Mouse (Mus musculus): ENCODE results near the gene Plcb2. TPM values are rescaled to one million over a fixed set of nuclear protein-coding genes. Genes with fewer than 3 reads are reported as not detected.

Gene Plcb2
- polyA plus RNA-seq, 1 experiment from 2014 or later: 0.03 TPM

DNA sequence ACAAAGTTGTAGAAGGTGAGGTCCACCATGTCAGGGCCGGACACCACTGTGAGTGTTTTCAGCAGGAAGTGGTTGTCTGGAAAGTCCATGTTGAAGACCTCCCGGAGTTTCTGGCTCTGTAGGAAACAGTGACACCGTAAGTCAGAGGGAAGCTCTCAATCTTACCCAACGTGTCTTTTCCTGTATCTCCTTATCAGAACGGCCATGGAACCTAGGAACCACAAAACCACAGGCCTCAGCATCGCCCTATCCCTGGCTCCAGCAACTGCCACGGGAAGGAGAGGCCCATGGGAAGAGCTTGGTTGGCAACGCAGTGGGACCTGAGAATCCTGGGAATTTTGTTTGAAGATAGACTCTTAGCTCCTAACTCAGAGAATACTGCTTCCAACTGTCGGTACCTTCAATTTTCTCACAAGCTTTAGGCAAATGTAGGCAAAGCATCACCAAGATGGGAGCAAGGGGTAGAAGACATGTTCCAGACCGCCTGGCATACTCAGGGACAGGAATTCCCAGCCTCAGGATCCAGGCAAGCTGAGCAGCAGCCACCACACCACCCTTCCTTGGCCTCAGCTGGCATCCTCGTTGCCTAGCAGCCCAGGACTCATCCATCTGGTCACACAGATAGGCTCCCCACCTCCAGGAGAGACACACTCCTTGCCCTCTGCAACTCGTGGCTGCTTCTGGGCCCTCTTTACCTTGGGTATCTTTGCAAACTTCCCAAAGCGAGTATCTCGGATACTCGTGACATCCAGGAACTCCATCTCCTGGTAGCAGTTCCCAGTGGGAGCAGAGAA, 4.3 kb downstream of the Plcb2 start:
- in situ Hi-C loops (cut with MboI; ENCODE audit: low pct_unique_long_range_greater_than_20kb): no loop called here
- POLR2A ChIA-PET: interaction anchor here (0.5 kb wide), 1 partner anchor 191 kb away, joined by 5 read pairs; no protein-coding TSS in a partner anchor
- CTCF ChIA-PET: interaction anchor here (1.0 to 1.5 kb wide), 4 partner anchors 28 to 164 kb away, joined by 3 to 4 read pairs (median 3); no protein-coding TSS in a partner anchor
- peaks cover 28% of the 10 kb centered on the region for H3K27me3 ChIP-seq
- no peak for DNase-seq (ENCODE audit: low read depth, low spot score)
- ATAC-seq: no peak
- TF ChIP-seq CTCF (IDR thresholded peaks at IDR 0.05): no peak

DNA sequence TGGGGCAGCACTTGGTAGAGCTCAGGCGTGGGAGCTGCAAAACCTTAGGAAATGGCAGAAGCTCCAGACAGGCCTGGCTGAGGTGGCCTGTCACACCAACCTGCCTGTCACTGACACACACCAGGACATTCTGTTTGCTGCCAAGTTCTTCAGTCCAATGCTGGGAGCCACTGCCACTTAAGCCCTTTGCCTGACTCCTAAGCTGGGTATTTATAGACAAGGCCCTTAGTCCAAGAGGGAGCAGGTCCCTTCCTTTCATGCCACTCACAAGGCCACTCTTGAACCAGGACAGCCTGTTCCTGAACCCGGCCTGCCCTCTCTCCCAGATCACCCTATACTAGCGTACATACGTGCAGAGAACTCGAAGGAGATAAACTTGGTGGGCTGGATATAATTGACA, 11.6 kb downstream of the Plcb2 start:
- H3K27me3 ChIP-seq: peaks cover 43% of the 10 kb centered on the region
- in situ Hi-C loops (cut with MboI; ENCODE audit: low pct_unique_long_range_greater_than_20kb): no loop called here
- CTCF ChIA-PET: no interaction called here

DNA sequence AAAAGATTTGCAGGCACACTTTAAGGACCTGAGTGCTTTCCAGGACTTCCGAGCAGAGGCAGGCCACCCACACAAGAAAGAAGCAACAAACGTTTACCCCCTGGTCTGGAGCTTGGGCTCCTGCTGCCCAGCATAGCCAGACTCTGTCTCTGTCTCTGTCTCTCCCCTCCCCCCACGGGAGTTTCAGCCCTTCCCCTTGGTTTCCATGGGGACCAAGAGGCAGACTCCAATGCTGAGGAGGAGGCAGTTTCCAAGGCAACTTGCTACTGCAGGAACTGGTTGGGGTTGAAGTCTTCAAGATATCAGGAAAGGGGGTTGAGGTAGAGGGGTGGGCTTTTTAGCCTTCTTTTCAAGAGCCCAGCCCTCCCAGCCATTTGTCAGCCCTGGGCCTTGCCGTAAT, 14.0 kb downstream of the Plcb2 start:
- in situ Hi-C loops (cut with MboI; ENCODE audit: low pct_unique_long_range_greater_than_20kb): no loop called here
- DNase-seq (ENCODE audit: low read depth, low spot score) (no peak), ATAC-seq (no peak)
- CTCF ChIA-PET: interaction anchor here (1.3 kb wide), 1 partner anchor 14 kb away, joined by 3 read pairs; no protein-coding TSS in a partner anchor
- peaks cover 48% of the 10 kb centered on the region for H3K27me3 ChIP-seq
- TF ChIP-seq CTCF (IDR thresholded peaks at IDR 0.05): no peak
- POLR2A ChIA-PET: no interaction called here

More for the DNA sequence above, 11.6 kb downstream of the Plcb2 start:
- DNase-seq (ENCODE audit: low read depth, low spot score): no peak
- ATAC-seq: no peak
- no peak for TF ChIP-seq CTCF (IDR thresholded peaks at IDR 0.05)
- POLR2A ChIA-PET: no interaction called here

- CTCF ChIA-PET: interaction anchor here (1.3 kb wide), 1 partner anchor 14 kb away, joined by 3 read pairs; no protein-coding TSS in a partner anchor
- DNase-seq (ENCODE audit: low read depth, low spot score): no peak
- in situ Hi-C loops (cut with MboI; ENCODE audit: low pct_unique_long_range_greater_than_20kb): no loop called here
- no peak for ATAC-seq
- TF ChIP-seq CTCF (IDR thresholded peaks at IDR 0.05): no peak
- H3K27me3 ChIP-seq: peaks cover 48% of the 10 kb centered on the region
- POLR2A ChIA-PET: no interaction called here
Measured at GRCm38 (mm10) chr2:118713631-118714030, 14.6 kb downstream of the Plcb2 start.

- ATAC-seq (no peak), DNase-seq (ENCODE audit: low read depth, low spot score) (no peak)
- H3K27me3 ChIP-seq: peaks cover 37% of the 10 kb centered on the region
- no peak for TF ChIP-seq CTCF (IDR thresholded peaks at IDR 0.05)
- in situ Hi-C loops (cut with MboI; ENCODE audit: low pct_unique_long_range_greater_than_20kb): no loop called here
- POLR2A ChIA-PET: no interaction called here
- CTCF ChIA-PET: interaction anchor here (1.1 kb wide), 2 partner anchors 11 to 14 kb away, joined by 3 to 4 read pairs; no protein-coding TSS in a partner anchor
Measured at GRCm38 (mm10) chr2:118711038-118711494, 17.2 kb downstream of the Plcb2 start.

- peaks cover 36% of the 10 kb centered on the region for H3K27me3 ChIP-seq
- POLR2A ChIA-PET: no interaction called here
- in situ Hi-C loops (cut with MboI; ENCODE audit: low pct_unique_long_range_greater_than_20kb): no loop called here
- no peak for DNase-seq (ENCODE audit: low read depth, low spot score)
- no peak for ATAC-seq
- CTCF ChIA-PET: no interaction called here
- no peak for TF ChIP-seq CTCF (IDR thresholded peaks at IDR 0.05)
Measured at GRCm38 (mm10) chr2:118709655-118710221, 18.5 kb downstream of the Plcb2 start.

- in situ Hi-C loops (cut with MboI; ENCODE audit: low pct_unique_long_range_greater_than_20kb): no loop called here
- ATAC-seq (no peak), DNase-seq (ENCODE audit: low read depth, low spot score) (no peak)
- ChIA-PET POLR2A (interaction anchor here (0.6 kb wide), 1 partner anchor 191 kb away, joined by 3 read pairs; no protein-coding TSS in a partner anchor), CTCF (no interaction called here)
- peaks cover 46% of the 10 kb centered on the region for H3K27me3 ChIP-seq
- no peak for TF ChIP-seq CTCF (IDR thresholded peaks at IDR 0.05)
Measured at GRCm38 (mm10) chr2:118708472-118708871, 19.8 kb downstream of the Plcb2 start.

GRCm38 (mm10) chr2:118706436-118706835, 21.8 kb downstream of the Plcb2 start:
- ChIA-PET CTCF (interaction anchor here (1.2 to 1.6 kb wide), 2 partner anchors 37 to 69 kb away, joined by 3 to 4 read pairs; no protein-coding TSS in a partner anchor), POLR2A (interaction anchor here (0.6 kb wide), 1 partner anchor 35 kb away, joined by 3 read pairs; no protein-coding TSS in a partner anchor)
- DNase-seq (ENCODE audit: low read depth, low spot score): no peak
- ATAC-seq: no peak
- in situ Hi-C loops (cut with MboI; ENCODE audit: low pct_unique_long_range_greater_than_20kb): no loop called here
- peaks cover 59% of the 10 kb centered on the region for H3K27me3 ChIP-seq
- TF ChIP-seq CTCF (IDR thresholded peaks at IDR 0.05): no peak

DNA sequence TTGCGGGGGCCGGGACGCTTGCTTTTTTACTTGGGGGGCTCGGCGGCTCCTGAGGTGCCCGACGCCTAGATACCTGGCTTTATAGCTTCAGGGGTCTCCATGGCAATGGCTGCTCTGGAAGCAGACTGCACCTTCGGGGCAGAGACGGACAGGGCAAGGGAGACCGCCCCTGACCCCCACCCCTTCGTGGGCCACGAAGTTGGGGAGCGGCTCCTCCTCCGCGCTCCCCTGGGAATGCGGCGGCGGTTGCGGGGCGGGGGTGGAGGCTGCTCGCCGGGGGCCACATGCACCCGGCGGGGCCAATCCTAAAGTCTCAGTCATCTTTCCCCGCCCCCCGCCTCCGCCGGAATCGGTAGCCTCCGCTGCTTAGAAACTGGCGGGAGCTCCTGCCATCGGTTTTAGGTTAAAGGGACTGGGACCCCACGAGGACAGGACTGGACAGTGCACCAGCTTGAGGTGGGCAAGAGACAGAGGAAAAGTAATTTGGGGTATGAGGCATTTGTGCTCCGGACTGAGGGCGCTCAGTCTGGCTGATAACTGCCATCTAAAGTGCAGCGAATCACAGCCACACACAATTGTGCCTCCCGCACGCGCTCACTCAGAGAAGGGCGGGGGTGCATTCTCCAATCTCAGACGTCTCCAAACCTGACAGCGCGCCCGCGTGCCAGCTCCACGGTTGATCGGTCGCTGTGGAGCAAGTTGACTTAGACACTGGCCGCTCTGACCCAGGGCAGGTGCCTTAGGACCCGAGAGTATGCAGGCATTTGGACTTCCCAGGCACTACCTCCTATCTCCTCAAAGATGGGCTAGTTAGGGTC, 24.1 kb downstream of the Plcb2 start, which contains the start of gene Ankrd63:
Gene Ankrd63 (minus strand): TSS at position 51 of the 818 bp plus-strand sequence.
- ATAC-seq: no peak
- TF ChIP-seq CTCF (IDR thresholded peaks at IDR 0.05): no peak
- DNase-seq (ENCODE audit: low read depth, low spot score): no peak
- ChIA-PET CTCF (interaction anchor here (0.7 to 1.9 kb wide), 5 partner anchors 8 to 66 kb away, joined by 3 to 9 read pairs (median 4); no protein-coding TSS in a partner anchor), POLR2A (no interaction called here)
- H3K27me3 ChIP-seq: peaks cover 46% of the 10 kb centered on the region
- in situ Hi-C loops (cut with MboI; ENCODE audit: low pct_unique_long_range_greater_than_20kb): no loop called here
